Mouse (Mus musculus) adrenal gland, postnatal 25 days (tissue): ENCODE data around the gene Ccdc61. TPM values are rescaled to one million over a fixed set of nuclear protein-coding genes. Genes with fewer than 3 reads are reported as not detected.

Source experiments
- DNase-seq: peaks from one replicate; pipeline ENCODE4 v3.0.0; 2021; ENCODE audit warnings: mixed read lengths
- long read RNA-seq: library from polyadenylated mRNA; stranded (forward); transcript quantifications from one replicate; pipeline ENCODE4 v2.0.0, GENCODE M21; 2021
- total RNA-seq: library from RNA; stranded (reverse); gene quantifications from 2 replicates; pipeline ENCODE4 v1.2.3, GENCODE M21; 2021

The Ccdc61 gene
- 16.5 and 20.8 TPM in 2 replicates for total RNA-seq
- long read RNA-seq, transcript Ccdc61-201 (14 exons, 2,022 nt) = major isoform, 13 of 30 reads
- long read RNA-seq, partial matches to known transcripts = 10 of 30 reads
- long read RNA-seq, other reads (novel, unspliced or antisense) = 7 of 30 reads

- DNase-seq = peak; percentile 92
Measured at GRCm38 (mm10) chr7:18910241-18910831, at the start of gene Ccdc61. Gene Ccdc61 (minus strand): TSS chr7:18910415.

DNA sequence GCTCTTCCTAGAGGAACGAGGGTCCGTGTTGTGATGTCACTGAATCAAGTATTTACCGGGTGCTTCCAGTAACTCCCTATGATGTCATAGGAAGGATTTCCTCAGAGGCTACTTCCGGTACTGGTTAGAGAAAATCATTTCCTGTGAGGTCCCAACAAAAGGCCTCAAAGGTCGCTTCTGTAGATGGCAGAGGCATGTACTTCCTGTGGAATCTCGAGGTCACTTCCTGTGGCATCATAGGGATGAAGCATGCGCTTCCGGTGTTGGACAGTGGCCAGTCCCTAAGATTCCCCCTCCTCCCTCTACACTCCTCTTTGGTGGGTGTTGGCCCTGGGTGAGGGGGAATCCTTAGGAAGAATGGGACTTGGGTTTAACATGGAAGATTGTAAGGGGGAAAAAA is 49.2 kb upstream of the Ccdc61 start:
- DNase-seq = no peak

DNA sequence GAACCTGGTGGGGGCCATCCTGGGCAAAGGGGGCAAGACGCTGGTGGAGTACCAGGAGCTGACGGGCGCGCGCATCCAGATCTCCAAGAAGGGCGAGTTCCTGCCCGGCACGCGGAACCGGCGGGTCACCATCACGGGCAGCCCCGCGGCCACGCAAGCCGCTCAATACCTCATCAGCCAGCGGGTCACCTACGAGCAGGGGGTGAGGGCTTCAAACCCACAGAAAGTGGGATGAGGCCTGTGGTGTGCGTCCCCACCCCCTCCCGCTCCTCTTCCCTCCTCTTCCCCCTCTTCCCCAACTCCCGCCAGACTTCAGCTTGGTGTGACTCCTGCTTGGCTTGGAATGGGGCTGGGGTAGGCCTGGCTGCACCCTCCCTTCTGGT is 48.2 kb upstream of the Ccdc61 start:
- DNase-seq = no peak

DNA sequence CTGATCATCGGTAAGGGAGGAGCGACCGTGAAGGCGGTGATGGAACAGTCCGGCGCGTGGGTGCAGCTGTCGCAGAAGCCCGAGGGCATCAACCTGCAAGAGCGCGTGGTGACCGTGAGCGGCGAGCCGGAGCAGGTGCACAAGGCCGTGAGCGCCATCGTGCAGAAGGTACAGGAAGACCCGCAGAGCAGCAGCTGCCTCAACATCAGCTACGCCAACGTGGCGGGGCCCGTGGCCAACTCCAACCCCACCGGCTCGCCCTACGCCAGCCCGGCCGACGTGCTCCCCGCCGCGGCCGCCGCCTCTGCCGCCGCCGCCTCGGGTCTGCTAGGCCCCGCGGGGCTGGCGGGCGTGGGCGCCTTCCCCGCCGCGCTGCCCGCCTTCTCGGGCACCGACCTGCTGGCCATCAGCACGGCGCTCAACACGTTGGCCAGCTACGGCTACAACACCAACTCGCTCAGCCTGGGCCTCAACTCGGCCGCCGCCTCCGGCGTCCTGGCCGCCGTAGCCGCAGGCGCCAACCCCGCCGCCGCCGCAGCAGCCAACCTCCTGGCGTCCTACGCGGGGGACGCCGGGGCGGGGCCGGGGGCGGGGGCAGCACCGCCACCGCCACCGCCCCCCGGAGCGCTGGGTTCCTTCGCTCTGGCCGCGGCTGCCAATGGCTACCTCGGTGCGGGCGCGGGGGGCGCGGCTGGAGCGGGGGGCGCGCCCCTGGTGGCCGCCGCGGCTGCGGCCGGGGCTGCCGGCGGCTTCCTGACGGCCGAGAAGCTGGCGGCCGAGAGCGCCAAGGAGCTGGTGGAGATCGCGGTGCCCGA is 47.6 kb upstream of the Ccdc61 start:
- DNase-seq = peak; percentile 82

DNA sequence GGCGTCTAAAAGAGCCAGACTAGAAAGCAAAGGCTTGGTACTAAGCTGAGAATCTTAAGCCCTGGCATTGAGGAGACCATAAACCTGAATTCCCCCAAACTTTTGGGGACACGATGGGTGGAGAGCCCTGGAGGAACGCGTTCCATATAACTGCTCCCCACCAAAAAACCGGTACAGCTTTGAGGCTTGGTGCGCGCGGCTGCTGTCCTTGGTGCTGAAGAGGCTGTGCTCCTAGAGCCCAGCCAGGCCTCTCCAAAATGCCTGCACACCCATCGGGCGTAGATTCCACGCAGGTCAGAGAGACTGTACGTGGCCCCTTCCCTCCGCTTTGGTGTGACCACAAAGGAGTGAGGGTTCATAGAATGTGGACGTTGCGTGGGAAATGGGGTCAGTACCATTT is 41.2 kb upstream of the Ccdc61 start:
- peak; percentile 69 for DNase-seq

DNA sequence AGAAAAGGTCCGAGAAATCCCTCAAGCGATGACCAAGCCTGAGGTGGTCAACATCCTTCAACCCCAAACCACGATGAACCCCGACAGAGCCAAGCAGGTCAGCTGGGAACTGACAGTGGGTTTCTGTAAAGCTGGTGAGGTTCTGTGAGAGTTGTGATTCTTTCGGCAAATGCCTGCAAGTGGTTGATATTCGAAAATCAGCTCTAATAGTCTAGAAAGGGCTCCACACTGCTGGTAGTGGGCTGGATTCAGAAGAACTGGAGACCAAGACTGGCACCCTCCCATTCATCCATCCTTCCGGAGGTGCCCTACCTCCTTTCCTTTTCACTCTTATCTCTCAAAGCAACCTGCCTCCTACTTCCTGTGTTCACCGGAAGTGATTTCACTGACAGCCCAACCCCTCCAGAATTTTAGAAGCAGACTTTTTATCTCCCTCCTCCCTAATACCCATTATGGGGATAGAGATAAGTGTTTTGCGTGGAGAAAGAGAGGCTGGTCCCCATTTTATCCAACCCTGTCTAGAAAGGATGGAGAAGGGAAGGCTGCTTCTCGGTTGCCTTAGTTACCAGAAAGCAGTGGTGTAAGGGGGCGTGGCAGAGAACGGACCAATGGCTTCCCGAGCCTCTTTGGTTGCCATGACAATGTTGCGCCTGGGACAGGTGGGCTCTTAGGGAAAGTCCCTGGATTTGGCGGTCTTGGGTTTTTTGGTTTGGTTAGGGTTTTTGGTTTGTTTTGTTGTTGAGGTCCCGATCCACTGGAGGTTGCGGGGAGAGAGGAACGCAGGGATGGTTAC is 40.5 kb upstream of the Ccdc61 start:
- no peak for DNase-seq

- DNase-seq = no peak
Measured at GRCm38 (mm10) chr7:18949781-18950522, 39.7 kb upstream of the Ccdc61 start.

DNA sequence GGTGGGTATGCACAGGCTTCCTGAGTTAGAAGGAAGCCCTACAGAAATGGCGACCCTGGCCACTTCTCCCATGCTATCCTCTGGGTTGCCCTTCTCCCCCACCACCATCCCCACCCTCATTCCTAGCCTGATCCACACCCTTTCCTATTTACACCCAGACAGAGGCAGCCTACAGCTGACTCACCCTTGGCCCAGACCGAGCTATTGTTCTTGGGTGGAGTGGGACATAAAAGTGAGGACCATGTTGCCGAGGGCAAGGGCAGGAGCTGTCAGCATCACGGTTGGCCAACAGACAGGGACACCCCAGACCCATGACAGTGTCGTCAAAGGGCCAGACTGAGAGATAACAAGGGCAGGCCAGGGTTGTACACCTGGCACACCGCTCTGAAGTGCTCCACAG is 37.9 kb upstream of the Ccdc61 start:
- peak; percentile 25 for DNase-seq

DNA sequence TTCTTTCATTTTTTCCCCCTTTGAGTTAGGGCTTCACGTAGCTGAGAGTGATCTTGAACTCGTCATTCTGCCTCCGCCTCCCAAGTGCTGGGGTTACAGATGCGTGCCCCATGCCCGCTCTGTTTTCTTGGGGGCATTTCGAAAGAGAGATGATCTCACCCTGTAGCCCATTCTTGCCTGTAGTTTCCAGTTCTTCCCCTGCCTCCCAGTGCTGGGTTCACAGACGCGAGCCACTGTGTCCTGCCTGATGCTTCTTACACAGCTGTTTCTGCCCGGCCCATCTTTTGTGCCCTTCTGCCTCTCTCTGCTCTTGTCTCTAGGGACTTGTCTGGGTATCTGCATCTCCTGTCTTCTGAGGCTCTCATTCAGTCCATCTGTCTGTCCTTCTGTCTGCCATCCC is 32.6 kb upstream of the Ccdc61 start:
- no peak for DNase-seq

DNA sequence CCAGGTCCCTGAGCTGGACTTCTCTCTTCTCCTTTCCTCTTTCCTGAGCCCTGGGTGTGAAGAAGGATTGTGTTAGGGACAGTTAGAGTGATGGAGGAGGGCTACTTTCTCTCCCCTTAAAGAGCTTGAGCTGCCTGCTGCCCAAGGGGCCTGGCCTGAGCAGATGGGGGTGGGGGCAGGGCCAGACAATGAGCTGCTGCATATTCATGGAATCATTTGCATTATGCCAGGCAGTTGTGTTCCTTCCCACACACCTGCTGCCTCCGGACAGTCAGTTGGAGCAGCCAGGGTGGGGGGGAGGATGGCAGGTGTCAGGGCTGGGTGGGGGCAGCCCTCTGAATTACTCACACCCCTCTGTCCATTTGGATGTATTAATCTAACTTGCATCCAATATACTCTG is 32.2 kb upstream of the Ccdc61 start:
- DNase-seq = no peak

GRCm38 (mm10) chr7:18927759-18928158 is 17.5 kb upstream of the Ccdc61 start:
- DNase-seq = no peak

GRCm38 (mm10) chr7:18926911-18927310 is 16.7 kb upstream of the Ccdc61 start:
- DNase-seq = no peak

- DNase-seq = peak; percentile 39
Measured at GRCm38 (mm10) chr7:18926041-18926790, 16.0 kb upstream of the Ccdc61 start.

DNA sequence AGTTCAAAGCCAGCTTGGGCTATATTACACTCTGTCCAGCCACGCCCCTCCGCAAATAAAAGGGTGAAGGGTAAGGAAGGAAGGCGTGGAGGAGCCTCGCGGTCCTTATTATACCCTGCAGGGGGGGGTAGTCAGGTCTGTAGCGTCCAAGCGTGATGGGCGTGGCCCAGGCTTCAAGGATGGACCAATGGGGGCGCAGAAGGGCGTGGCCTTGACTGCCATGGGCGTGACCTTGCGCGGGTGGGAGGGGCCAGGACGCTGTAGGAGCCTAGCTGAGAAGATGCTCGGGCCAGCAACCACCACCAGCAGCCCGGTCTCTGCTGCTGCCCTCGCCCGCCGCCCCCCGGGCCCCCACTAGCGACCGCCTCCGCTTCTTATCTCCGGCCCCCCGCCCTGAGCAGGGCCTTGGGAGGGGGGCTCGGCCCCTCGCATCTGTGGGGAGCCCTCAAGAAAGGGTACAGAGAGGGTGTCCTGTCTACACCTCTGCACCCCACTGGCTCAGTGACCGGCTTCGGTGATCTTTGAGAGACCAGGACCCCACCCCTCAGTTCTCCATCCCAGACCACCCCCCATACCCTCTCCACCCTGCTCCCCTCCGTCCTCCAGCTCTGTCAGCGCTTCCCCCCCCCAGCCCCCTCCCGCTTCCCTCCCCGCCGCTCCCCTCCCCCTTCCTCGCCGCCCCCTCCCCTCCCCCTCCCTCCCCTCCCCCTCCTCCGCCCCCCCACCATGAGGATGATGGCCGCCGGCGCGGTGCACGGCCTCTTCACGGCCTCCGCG is 15.1 kb upstream of the Ccdc61 start, which contains the start of gene Nova2:
TSS of gene Nova2 (plus strand) at position 727 of the 777 bp plus-strand sequence.
- peak; percentile 89 for DNase-seq

DNA sequence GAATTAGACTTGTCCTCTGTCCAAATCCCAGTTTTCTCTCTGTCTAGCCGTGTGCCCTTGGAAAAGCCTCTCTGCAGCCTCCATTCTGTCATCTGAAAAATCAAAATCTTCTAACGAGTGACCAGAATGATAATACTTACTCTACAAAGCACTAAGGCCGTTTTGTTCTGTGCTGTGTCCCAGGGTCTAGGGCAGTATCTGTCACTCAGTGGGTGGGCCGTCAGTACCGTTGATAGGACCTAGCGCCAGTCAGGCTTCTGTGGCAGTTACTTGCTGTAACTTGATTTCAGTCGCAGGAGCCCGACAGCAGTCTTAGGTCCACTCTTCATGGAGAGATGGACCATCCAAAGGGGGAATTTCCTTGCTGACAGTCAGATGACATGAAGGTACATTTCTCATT is 14.1 kb upstream of the Ccdc61 start:
- no peak for DNase-seq

DNA sequence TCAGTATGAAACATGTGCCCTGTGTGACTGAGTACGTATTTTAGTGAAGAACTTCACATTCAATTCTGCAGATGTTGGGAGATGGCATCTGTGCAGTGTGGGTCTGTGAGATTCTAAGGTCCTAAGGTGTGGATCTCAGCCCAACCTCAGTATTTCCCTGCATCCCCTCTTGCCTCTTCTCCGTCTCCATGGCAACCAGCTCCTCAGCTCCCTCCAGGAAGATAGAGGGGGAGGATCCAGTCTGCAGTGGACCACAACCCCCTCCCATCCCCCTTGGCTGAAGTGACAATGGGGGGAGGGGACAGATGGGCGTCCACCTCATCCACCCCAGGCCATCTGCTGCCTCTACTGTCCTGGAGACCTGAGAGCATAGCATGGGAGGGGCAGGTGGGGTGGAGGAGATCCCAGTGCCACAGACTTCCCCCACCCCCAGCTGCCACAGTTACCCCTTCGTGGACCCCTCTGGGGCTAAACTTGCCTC is 13.5 kb upstream of the Ccdc61 start:
- no peak for DNase-seq

- no peak for DNase-seq
Measured at GRCm38 (mm10) chr7:18923267-18923666, 13.1 kb upstream of the Ccdc61 start.

- DNase-seq = no peak
Measured at GRCm38 (mm10) chr7:18922807-18923206, 12.6 kb upstream of the Ccdc61 start.

GRCm38 (mm10) chr7:18921069-18921468 is 10.9 kb upstream of the Ccdc61 start:
- peak; percentile 58 for DNase-seq

GRCm38 (mm10) chr7:18917931-18918330 is 7.7 kb upstream of the Ccdc61 start:
- DNase-seq = no peak
